Mouse (Mus musculus) telencephalon, adult 2 months (tissue): Measurements from ENCODE around the gene Ctsk.
"Not testable (repeated sequence)": the region's sequence is repeated elsewhere in the genome, so short reads cannot be mapped to it uniquely, and the experiment has no call there.

Experiments used
- DNase-seq: peaks from one replicate; pipeline ENCODE4 v3.0.0-alpha.2; 2011; ENCODE audit warnings: low read depth, low spot score

Gene Ctsk

GRCm38 (mm10) chr3:95524673-95525072 is 25.6 kb downstream of the Ctsk start:
- no peak for DNase-seq

GRCm38 (mm10) chr3:95526111-95526510 is 27.1 kb downstream of the Ctsk start:
- DNase-seq = no peak

GRCm38 (mm10) chr3:95526622-95527211 is 27.7 kb downstream of the Ctsk start, which contains the start of gene Ctss:
Gene Ctss, plus strand, starts transcription at chr3:95526786.
- no peak for DNase-seq

GRCm38 (mm10) chr3:95529814-95530213 is 30.8 kb downstream of the Ctsk start:
- no peak for DNase-seq

- DNase-seq = no peak
These were observed 32.0 kb downstream of the Ctsk start for GRCm38 (mm10) chr3:95531025-95531424.

- no peak for DNase-seq
These were observed 34.3 kb downstream of the Ctsk start for GRCm38 (mm10) chr3:95533364-95533763.

GRCm38 (mm10) chr3:95534927-95535326 is 35.9 kb downstream of the Ctsk start:
- DNase-seq = no peak

GRCm38 (mm10) chr3:95538936-95539335 is 39.9 kb downstream of the Ctsk start:
- no peak for DNase-seq

GRCm38 (mm10) chr3:95539837-95540236 is 40.8 kb downstream of the Ctsk start:
- no peak for DNase-seq

GRCm38 (mm10) chr3:95541186-95541585 is 42.1 kb downstream of the Ctsk start:
- DNase-seq = not testable (repeated sequence)

GRCm38 (mm10) chr3:95542171-95542570 is 43.1 kb downstream of the Ctsk start:
- no peak for DNase-seq

- no peak for DNase-seq
These were observed 43.9 kb downstream of the Ctsk start for GRCm38 (mm10) chr3:95542981-95543380.

- DNase-seq = no peak
These were observed 51.1 kb downstream of the Ctsk start for GRCm38 (mm10) chr3:95550176-95550575.

GRCm38 (mm10) chr3:95553986-95554385 is 54.9 kb downstream of the Ctsk start:
- no peak for DNase-seq
